Mouse (Mus musculus): ENCODE data around the gene Megf11.
"Not testable (repeated sequence)": the region's sequence is repeated elsewhere in the genome, so short reads cannot be mapped to it uniquely, and the experiment has no call there.

Megf11 gene

DNA sequence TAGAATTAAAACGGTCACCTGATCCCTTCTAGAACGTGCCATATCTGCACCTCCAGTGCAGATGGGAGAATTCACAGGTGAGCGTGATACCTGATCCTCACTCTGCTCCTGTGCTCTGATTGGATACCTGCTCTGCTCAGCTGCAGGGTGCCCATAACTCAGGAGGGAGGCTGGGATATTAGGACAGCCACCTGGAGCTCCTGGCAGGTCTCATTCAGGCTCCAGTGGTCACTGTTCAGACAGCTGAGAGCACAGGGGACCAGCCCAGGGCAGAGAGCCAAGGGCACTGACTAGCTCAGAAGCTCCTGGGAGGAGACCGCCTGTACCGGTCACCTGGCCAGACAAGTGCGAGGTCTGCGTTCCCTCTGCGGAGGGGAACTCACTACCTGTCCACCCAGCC is 80.7 kb downstream of the Megf11 start:
- DNase-seq (ENCODE audit: low spot score in 2 of 2), result no peak

DNA sequence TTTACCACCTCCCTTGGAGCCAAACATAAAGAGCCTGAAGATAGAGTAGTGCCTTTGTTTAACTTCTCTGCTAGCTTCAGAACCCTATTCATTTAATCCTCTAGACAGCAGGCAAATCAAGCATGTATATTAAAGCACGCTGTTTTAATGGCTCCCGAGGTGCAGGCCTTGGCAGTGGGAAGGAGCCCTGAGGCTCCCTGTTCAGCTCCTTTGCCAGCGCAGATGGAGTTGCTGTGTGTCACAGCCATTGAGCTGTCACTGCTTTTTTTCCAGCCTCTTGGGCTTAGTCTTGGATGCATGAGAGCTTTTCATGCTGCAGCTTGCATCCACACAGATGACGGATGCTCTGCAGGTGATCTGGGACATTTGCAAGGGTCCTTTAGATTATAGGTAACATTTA is 81.1 kb downstream of the Megf11 start:
- no peak for DNase-seq (ENCODE audit: low spot score in 2 of 2)

DNA sequence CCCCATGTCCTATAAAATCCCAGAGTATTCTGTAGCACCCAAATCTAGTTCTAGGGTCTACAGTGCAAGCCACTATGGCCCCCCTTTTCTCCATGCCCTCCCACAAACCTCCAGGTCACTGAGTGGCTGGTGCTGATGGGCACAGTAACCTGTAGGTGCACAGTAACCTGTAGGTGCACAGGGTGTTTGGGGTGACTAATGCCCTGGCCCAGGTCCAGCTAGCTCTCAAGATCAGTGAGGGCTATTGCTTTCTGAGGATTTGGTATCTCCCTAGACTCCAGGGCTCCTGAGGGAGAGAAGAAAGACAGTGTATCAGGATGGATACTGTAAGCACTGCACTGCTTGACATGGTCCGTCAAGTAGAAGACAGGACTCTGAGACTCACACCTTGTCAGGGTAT is 85.4 kb downstream of the Megf11 start:
- DNase-seq (ENCODE audit: low spot score in 2 of 2), result no peak

DNA sequence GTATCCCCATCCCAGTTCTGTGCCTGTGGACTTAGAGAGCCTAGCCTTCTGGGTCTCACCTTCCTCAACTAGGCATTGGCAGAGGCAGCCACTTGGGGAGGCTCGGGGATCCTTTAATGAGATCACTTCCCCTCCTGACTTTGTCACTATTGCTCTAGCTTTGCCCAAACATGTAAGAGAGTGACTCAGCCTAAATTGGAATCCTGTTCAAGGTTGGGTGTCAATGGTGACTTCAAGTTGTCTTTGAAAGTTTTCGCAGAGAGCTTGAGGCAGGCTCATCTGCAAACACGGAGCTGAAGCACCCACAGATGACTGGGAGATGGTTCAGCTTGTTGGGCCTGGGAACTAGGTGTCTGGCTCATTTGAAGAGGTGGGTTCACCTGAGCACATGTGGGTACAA is 85.9 kb downstream of the Megf11 start:
- DNase-seq (ENCODE audit: low spot score in 2 of 2), result no peak

DNA sequence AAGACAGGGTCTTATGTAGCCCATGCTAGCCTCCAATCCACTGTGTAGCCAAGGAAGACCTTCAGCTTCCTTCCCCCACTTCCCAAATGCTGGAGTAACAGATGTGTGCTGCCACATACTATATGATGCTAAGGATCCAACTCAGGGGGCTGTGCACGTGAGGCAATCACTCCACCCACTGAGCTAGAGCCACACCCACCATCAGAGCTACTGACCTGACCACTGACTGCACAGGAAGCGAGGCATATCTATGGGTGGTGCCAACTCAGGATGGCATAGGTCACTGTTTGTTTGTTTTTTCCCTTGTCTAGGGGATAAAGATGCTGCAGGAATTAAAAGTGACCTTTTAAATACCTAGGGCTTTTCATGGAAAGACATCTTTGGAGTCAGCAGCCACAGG is 86.7 kb downstream of the Megf11 start:
- no peak for DNase-seq (ENCODE audit: low spot score in 2 of 2)

DNA sequence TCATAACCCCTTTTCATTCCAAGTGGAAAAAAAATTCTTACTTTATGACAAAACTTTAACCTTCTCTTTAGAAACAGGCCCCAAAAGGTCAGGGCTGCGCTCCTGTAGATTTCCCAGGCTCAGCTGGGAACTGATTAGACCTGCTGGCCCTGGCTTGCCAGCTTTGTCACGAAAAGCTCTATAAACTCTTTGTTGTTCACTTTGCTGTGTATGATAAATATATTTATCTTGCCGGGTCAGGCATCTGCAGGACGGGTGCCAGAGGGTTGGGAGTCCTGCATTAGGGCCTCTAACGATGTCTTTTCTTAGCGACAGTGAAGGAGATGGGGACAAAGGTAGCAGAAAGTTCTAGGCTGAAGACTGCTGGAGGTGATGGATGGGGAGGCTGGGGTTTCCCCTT is 87.3 kb downstream of the Megf11 start:
- DNase-seq (ENCODE audit: low spot score in 2 of 2), result no peak

DNA sequence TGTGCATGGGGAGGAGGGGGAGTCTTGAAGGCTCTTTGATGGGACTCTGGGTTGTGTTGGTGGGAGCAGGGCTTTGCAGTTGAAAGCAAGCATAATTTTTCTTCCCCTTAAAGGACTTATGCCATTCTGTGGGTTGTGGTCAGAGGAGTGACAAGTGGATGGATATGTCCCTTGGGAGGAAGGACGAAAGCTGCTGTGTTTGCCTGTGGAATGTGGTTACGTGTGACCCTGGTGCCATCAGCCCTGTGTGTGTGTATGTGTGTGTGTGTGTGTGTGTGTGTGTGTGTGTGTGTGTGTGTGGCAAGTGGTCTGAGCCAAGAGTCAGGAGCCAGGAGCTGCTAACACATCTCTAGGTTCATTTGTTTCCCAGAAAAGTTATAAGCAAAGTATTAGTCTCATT is 87.7 kb downstream of the Megf11 start:
- DNase-seq (ENCODE audit: low spot score in 2 of 2), result no peak

DNA sequence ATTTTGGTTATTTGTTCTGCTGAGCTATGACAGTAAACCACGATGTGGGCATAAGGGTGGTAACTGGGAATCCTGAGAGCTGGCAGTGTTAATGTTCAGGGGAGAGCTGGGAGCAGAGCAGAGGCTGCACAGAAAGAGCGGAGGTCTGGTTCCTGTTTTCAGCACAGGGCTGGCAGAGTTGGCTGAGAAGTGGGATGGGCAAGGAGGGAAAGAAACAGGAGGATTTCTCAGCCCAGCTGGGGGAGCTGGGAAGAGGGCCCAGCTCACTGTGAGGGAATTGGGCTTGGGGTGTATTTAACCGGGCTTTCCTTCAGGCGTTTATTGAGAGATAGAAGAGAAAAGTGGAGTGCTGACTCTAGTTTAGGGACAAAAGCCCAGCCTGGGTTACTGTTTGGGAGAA is 88.3 kb downstream of the Megf11 start:
- peak in 1 of 2 experiments; percentile 21 for DNase-seq (ENCODE audit: low spot score in 2 of 2)

DNA sequence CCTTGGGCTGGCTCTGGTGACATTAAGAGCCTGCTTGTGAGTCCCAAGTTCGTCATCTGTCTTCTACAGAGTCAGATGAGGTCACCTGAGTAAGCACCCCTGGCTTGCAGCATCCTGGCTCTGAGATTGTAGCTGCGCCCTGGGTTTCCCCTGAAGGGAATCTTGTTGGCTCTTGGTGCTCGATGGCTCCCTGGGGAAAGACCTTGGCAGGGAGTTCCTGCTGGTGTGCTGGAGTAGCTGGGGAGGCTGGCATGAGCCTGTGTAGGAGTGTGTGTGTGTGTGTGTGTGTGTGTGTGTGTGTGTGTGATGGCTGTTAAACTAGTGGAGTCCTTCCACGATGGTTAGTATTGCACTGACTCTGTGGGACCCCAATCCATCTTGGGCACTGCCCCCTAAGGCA is 88.7 kb downstream of the Megf11 start:
- no peak for DNase-seq (ENCODE audit: low spot score in 2 of 2)

DNA sequence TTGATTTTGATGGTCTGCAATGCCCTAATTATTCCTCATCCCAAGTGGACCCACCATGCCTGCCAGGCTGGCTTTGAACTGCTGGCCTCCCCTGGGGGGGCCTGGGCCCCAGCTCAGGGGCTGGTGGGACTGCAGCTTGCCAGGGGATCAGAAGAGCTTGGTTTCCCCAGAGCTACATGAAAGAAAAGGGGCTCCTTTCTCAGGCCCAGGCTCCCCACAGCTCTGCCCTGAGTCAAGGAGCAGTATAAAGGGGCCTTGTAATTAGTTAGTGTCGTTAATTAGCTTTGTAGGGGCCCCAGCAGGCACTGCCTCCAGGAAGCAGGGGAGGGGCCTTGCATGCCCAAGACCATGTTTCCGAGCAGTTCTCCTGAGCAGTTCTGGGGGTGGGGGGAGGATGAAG is 90.5 kb downstream of the Megf11 start:
- no peak for DNase-seq (ENCODE audit: low spot score in 2 of 2)

DNA sequence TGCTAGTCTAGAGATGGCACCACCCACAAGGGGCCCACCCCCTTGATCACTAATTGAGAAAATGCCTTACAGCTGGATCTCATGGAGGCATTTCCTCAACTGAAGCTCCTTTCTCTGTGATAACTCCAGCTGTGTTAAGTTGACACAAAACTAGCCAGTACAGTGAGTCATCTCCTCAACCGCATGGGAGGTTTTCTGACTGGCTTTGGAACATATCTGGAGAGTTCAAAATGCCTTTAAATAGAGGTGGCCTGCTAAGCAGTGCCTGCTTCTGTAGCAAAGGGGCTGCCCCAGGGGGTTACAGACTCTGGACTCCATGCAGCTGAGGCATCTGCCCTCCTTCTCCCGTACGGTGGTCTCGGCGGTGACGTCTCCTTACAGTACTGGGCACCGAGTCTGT is 92.0 kb downstream of the Megf11 start:
- DNase-seq (ENCODE audit: low spot score in 2 of 2), result not testable (repeated sequence)

DNA sequence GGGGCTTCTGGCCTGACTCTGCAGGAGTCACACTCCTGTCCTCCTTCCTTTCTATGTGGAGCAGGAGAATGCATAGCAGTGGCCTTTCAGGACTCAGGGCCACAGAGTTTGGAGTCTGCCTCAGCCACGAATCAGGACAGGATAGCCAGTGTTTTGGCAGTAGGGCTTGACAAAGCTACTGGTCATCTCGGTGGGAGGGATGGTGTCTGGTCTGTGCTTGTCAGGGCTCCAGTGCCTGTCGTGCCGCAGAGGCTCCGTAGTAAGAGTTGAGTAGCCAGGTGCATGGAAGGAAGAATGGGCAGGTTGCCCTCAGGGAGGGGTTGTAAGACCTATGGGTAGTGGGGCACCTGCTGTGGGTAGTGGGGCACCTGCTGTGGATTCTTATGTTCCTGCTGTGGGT is 96.7 kb downstream of the Megf11 start:
- DNase-seq (ENCODE audit: low spot score in 2 of 2), result no peak

DNA sequence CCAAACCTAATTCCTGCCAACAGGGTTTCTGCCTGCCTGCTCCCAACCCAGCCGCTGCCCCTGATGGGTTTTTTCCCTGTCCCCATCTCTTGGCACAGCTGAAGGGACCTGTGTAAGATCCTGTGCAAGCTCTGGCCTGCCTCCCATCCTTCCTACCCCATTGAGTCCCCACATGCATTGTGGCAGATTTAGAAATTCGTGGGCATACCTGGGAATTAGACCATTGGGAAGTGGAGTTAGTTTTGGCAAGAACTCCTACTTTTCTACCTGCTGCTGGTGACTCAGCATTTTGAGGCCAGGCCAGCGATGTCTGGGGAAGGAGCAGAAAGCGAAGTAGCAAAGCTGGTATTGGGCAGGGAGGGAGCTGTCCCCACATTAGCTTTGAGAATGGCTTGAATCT is 102.0 kb downstream of the Megf11 start:
- no peak for DNase-seq (ENCODE audit: low spot score in 2 of 2)

DNA sequence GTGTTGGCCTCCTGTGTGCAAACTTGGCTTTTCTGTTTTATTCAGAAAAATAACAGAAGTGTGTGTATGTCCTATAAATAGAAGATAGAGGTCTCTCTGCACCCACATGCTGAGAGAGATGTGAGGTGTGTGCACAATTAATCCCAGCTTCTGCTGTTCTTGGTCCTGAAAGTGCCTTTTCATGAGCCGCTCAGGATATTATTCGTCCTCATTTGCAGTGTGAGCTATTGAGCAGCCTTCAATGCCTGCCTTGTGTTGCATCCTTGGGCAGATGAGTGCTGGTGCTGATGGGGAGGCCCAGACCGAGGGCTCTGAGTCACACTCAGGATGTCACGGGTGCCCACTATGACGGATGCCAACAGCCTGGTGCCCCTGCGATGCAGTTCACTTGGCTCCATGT is 109.2 kb downstream of the Megf11 start:
- DNase-seq (ENCODE audit: low spot score in 2 of 2), result no peak

DNA sequence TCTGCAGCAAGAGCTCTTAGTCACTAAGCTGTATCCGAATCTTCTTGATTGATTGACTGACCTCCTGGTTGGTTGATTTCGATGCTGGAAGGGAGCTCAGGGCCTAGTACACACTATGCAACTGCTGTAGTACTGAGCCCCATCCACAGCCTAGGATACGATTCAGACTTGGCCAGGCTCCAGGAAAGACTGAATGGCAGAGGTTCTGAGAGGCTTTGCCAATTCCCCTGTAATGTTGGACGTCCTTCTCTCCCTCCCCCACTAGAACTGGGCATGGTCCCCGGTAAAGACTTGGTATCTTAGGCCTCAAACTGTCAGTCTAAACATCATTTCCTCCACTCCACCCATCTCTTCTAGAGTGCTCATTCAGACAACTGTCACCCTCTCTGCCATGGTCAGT is 113.5 kb downstream of the Megf11 start:
- no peak for DNase-seq (ENCODE audit: low spot score in 2 of 2)

DNA sequence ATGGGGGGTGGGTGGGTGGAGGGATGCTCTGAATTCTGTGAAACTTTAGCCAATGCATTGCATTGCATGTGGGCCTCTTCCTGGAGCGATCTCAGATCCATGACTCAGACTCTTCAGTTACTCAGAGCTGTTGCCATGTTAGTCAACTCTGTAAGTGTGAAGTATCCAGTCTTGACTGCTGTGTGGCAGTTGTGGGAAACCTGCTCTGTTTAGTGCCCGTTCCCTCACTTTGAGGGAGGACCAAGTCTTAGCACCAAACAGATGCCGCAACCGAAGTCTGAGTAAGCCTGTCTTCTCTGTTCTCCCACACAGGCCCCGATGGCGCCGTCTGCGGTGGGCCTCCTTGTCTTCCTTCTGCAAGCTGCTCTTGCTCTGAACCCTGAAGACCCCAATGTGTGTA is 115.8 kb downstream of the Megf11 start:
- DNase-seq (ENCODE audit: low spot score in 2 of 2), result peak; percentile 62 to 65

DNA sequence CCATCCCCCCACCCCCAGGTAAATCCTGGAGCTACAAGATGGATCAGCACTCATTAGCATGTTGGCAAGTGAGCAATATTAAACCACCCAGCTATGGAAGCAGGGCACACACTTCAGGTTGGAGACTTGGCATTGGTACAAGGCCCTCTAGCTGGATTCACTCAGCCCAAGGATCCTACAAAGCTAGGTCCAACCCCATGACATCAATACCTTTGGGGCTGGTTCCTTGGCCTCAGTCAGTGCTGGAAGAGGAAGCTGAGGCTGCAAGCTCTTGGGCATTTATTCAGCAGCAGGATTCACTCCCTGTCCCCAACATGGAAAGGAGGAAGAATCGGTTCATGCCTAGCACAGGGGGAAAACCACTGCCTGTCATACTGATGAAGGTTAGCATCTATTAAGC is 118.6 kb downstream of the Megf11 start:
- DNase-seq (ENCODE audit: low spot score in 2 of 2), result no peak

DNA sequence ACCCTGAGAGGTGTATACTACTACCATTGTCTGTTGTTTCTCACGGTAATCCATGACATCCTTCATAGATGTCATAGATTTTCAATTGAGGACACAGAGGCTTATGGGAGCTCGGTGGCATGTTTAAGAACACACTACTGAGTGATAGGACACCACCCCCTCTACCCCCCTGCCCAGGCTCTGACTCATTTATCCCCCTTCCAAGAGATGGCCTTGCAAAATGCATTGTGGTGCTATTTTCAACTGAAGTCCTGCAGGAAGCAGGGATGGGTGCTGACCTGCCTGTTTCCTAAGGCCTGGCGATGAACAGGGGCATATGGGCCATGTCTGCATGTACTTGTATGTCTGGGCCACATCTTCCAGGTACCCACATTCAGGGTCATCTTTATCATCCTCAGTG is 119.0 kb downstream of the Megf11 start:
- DNase-seq (ENCODE audit: low spot score in 2 of 2), result no peak

DNA sequence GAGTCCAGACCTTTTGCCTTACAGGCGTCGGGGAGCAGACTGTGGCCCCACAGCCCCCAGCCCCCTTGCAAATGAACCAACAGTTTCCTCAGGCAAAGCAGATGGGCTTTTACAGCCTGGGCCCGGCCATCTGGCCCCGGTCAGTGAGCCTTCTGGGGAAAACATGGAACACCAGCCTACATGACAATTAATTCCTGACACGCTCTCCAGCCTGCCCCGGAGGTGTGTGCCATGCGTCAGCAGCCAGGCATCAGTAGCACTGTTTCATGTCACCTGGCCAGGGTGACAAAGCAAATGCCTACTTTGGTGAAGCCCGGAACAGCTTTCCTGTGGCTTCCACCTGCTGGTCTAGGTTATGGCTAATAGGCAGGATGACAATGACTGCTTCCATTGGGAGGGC is 119.5 kb downstream of the Megf11 start:
- DNase-seq (ENCODE audit: low spot score in 2 of 2), result no peak

DNA sequence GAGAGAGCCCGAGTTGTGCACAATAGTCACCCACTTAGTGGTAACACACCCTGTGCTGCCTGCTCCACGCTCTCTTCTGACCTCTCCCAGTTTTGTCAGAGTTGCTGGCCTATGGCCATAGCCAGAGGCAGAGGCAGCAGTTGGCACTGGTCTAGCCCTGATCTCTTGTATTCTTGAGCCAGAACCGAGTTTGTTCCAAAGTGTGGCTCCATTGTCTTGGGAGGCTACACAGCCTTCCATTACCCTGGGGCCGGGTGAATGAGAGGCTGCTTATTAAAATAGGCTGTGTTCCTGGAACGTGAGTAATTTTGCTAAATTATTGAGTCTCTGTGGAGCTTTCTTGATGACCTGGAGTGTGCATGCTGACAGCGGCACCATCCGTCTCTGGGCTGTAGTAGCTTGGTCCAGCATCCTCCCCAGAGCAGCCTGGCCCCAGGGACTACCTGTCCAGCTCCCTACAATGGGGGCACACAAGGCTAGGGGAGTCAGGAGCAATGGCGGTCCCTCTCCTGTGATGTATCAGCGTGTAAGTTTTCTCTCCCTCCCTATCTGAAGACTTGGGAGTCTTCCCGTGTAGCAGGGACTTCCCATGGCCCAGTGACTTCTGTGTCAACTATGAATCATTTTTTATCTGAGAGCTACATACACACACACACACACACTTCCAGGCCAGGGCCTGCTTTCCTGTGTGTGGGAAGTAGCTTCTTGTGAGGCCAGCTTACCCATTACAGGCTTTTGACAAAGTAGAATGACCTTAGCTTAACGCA is 121.2 kb downstream of the Megf11 start:
- DNase-seq (ENCODE audit: low spot score in 2 of 2), result no peak

DNA sequence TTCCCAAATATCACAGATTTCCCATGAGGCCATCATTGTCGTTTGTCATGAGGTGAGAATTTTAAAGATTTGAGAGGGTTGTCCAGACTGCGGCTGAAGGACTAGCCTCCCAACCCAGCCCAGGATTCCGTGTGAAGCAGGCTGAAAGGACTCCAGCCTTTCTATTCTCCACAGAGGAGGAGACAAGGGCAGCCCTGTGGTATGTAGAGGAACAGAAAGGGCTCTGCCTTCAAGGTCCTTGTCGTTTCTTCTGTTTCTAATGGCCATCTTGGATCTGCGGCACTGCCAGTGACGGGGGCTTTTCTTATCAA is 121.7 kb downstream of the Megf11 start:
- DNase-seq (ENCODE audit: low spot score in 2 of 2), result no peak

DNA sequence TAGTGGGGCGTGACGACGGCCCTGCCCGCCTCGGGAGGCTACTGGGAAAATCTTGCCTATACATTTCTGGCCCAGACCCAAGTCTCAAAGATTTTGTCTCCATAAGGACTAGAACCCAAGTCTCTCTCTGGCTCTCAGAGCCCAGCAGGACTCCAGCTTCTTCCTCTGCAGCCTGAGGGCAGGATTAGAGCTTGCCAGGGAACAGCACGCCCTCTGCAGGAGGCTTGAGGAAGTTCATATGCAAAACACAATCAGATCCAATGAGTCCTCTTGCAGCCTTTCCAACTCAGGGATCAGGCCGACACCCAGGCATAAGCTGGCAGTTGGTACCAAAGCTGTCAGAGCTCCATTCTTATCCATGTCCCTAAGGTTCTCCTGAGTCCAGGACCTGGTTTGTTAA is 122.6 kb downstream of the Megf11 start:
- no peak for DNase-seq (ENCODE audit: low spot score in 2 of 2)

DNA sequence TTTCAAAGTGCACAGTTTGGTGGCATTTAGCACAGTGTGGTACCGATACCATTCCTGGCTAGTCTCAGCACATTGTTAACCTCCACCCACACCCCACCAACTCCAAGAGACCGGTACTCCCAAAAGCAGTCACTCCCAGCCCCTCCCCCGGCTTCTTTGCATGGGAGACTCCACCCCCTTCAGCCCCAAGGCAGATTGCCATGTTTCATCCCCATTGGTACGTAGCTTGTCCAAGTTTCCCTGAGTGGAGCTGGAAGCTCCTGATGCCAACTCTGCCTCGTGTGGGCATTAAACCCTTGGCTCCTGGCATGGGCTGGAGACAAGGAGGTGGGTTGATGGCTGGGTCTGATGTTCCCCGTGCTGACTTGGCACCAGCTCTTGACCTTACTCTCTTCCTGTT is 129.4 kb downstream of the Megf11 start:
- DNase-seq (ENCODE audit: low spot score in 2 of 2), result no peak

DNA sequence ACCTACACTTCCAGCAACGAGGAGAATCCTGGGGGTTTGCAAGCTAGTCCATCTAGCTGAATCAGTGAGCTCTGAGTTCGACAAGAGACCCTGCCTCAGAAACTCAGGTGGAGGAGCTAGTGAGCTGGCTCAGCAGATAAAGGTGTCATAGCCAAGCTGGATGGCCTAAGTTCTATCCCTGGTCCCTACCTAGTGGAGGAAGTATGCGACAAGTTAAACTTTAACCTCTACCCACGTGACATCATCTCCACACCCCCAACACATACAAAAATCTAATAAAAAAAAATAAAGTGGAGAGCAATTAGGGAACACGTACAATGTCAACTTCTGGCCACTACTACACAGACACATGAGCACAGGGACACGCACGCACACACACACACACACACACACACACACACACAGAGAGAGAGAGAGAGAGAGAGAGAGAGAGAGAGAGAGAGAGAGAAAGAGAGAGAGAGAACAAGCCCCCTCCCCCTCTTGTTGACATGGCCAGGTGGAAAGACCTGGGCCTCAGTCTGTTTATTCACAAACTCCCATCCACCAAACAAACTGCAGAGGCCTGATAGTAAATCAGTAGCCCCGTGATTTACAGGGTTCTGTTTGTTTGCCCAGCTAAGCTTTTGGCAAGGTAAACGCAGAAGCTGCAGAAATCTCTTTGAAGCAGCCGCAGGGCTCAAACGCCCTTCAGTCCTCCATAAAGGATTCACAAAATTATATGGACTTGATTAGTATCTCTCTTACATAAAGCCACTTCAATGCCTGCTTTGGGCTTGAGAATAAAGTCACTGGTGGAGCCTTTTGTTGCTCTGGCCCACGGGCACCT is 134.7 kb downstream of the Megf11 start:
- no peak for DNase-seq (ENCODE audit: low spot score in 2 of 2)

Data from right cerebral cortex, postnatal 36 days (tissue).